Mouse (Mus musculus): ENCODE measurements at regions not wholly inside any gene's neighbourhood (a gene's known extent, or its start where the extent isn't known, plus 50 kb on each side); places are given as distances from the start of the nearest gene placed in this dataset.

DNA sequence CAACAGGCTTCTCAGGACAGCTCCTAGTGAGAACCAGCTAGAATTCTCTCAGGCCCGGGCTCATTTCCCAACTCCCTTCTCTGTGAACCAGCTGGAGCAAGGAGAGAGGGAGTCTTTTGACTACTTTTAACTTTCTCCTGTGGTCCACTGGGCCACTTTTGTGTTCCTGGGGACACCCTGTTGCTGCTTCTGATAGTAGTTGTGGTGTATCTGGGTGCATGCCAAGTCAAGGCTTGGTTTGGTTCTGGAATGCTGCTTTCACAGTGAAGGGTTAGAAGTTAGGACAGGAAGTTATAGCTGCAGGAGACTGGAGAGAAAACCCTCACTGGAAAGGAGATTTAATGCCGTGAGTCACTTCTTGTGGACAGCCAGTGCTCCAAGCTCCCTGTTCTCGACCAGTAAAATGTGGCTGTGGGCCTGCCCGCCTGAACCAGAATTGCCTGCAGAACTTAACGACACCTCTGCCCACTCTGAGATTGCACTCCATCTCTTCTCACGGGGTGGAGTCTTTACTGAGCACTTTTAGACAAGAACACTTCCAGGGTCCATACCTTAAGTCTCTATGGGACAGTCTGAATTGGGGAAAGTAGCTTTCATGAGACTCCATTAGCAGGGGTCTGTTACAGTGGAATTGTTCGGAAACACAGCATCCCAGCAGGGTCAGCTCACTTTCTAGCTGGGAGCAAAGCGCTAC is 97.0 kb upstream of the Myocd start:
- TF ChIP-seq CTCF (IDR thresholded peaks at IDR 0.05; ENCODE audit: borderline replicate concordance, insufficient read depth, low read depth, low read length), result no peak
- TF ChIP-seq POLR2A (IDR thresholded peaks at IDR 0.05; ENCODE audit: borderline replicate concordance, insufficient read depth, low read length), result no peak
